In genomic region chr7:67477996-67478395, GRCm38 (mm10) we compare ENCODE assay signal across 13 mouse cellular contexts.
DNase-seq lines count a peak whose midpoint lies in the region; ATAC-seq lines count a peak whose summit lies in the region.
"Had no signal": no experiment of that assay in that cellular context is flagged by ENCODE, and none has a peak within 500 bp of the region (broad histone marks: within the 10 kb centered on the region; RNA-seq: fewer than 3 reads in every experiment).

No protein-coding gene starts in this region.

- peak; percentile 44 for DNase-seq in A20 (ENCODE audit: low read depth, low spot score)
- DNase-seq in B cell, adult 2 months: peak; percentile 19 to 34
- no peak for DNase-seq in urinary bladder, postnatal 4 days (ENCODE audit: low spot score in 2 of 2)
- DNase-seq in gastrocnemius, postnatal 10 days: no peak
- DNase-seq in gastrocnemius, postnatal 36 days: no peak
- DNase-seq: lung, postnatal 36 days had no signal

- no peak overlapping the region for H3K4me3 ChIP-seq in hindbrain, embryonic 13.5 days
- H3K4me3 ChIP-seq in neural tube, embryonic 15.5 days (replicated peaks): no peak overlapping the region
- H3K4me3 ChIP-seq: embryonic facial prominence, embryonic 13.5 days; heart, embryonic 10.5 days; limb, embryonic 12.5 days had no signal

- H3K9me3 ChIP-seq in hindbrain, embryonic 13.5 days: no peaks in the 10 kb centered on the region
- H3K9me3 ChIP-seq in neural tube, embryonic 15.5 days (replicated peaks): no peaks in the 10 kb centered on the region
- H3K9me3 ChIP-seq: embryonic facial prominence, embryonic 13.5 days; heart, embryonic 10.5 days; limb, embryonic 12.5 days had no signal

- H3K4me1 ChIP-seq in hindbrain, embryonic 13.5 days (replicated peaks): peaks cover 29% of the 10 kb centered on the region
- H3K4me1 ChIP-seq in neural tube, embryonic 15.5 days: peaks cover 24% of the 10 kb centered on the region

- no peaks in the 10 kb centered on the region; the same call in 1 of the 2 replicates for H3K27me3 ChIP-seq in hindbrain, embryonic 13.5 days
- H3K27me3 ChIP-seq in neural tube, embryonic 15.5 days (replicated peaks): no peaks in the 10 kb centered on the region
- H3K27me3 ChIP-seq: embryonic facial prominence, embryonic 13.5 days; limb, embryonic 12.5 days; Patski had no signal

- peak overlapping the region; percentile 59 for H3K27ac ChIP-seq in hindbrain, embryonic 13.5 days
- H3K27ac ChIP-seq in neural tube, embryonic 15.5 days (replicated peaks): 0 out of 2 replicates have a peak overlapping the region, but pooled peaks have one; percentile 48
- H3K27ac ChIP-seq: embryonic facial prominence, embryonic 13.5 days; heart, embryonic 10.5 days; kidney, postnatal 0 days; limb, embryonic 12.5 days had no signal

- WGBS in hindbrain, embryonic 13.5 days: 27% methylated on average over 9 of the region's 10 CpGs
- 20% methylated on average over 10 of the region's 10 CpGs for WGBS in neural tube, embryonic 15.5 days

- peak overlapping the region; percentile 43; the same call in 1 of the 2 replicates for H3K9ac ChIP-seq in hindbrain, embryonic 13.5 days
- H3K9ac ChIP-seq in neural tube, embryonic 15.5 days (replicated peaks): no peak overlapping the region; the same call in 1 of the 2 replicates
- H3K9ac ChIP-seq: embryonic facial prominence, embryonic 13.5 days; limb, embryonic 12.5 days had no signal

- ATAC-seq in hindbrain, embryonic 13.5 days (ENCODE audit: low FRiP score): peak; percentile 52
- ATAC-seq in neural tube, embryonic 15.5 days (ENCODE audit: low FRiP score): peak; percentile 25; the same call in 1 of the 2 replicates
- ATAC-seq: Patski had no signal

- 0 out of 2 replicates have a peak overlapping the region, but pooled peaks have one; percentile 19 for H3K4me2 ChIP-seq in hindbrain, embryonic 13.5 days
- peak overlapping the region; percentile 31; the same call in 1 of the 2 replicates for H3K4me2 ChIP-seq in neural tube, embryonic 15.5 days
- H3K4me2 ChIP-seq: embryonic facial prominence, embryonic 13.5 days; limb, embryonic 12.5 days had no signal

- H3K36me3 ChIP-seq in hindbrain, embryonic 13.5 days: no peaks in the 10 kb centered on the region
- no peaks in the 10 kb centered on the region for H3K36me3 ChIP-seq in neural tube, embryonic 15.5 days
- H3K36me3 ChIP-seq: embryonic facial prominence, embryonic 13.5 days; heart, embryonic 10.5 days; limb, embryonic 12.5 days had no signal

- intact Hi-C loops in gastrocnemius, postnatal 36 days (cut with DNase I): no loop called here

Comparison
In these comparisons a context has a peak if more than half of its experiments do, and no peak if none do; other contexts are left out.
1. DNase-seq: peak in A20 (single experiment) and B cell, adult 2 months (2 of 2); none in urinary bladder, postnatal 4 days (0 of 2), gastrocnemius, postnatal 10 days (single experiment) and gastrocnemius, postnatal 36 days (0 of 2).